Mouse (Mus musculus): Measurements from ENCODE around the gene Ccdc137. TPM values are rescaled to one million over a fixed set of nuclear protein-coding genes. Genes with fewer than 3 reads are reported as not detected.
A peak's percentile ranks its signal among the peaks of the same experiment; 100 is the strongest.

The Ccdc137 gene
- total and polyA plus RNA-seq, 2 experiments from 2014 or later = 17.0 to 18.2 TPM

- H3K27ac ChIP-seq (ENCODE audit: low read depth, low read length) = no peak overlapping the region
- WGBS = 60% methylated on average over 6 of the region's 6 CpGs
- H3K4me2 ChIP-seq (ENCODE audit: low read depth, low read length, poor library complexity, severe bottlenecking) = no peak overlapping the region
- no peak for TF ChIP-seq CTCF (IDR thresholded peaks at IDR 0.05)
- no peak overlapping the region for H3K4me3 ChIP-seq (ENCODE audit: low read depth, low read length)
- H3K4me1 ChIP-seq (ENCODE audit: insufficient read depth, low read length) = no peaks in the 10 kb centered on the region
- ATAC-seq (ENCODE audit: low FRiP score) (no peak), DNase-seq (ENCODE audit: low spot score) (peak; percentile 68)
- no peaks in the 10 kb centered on the region for H3K27me3 ChIP-seq (ENCODE audit: insufficient read depth, low read length)
- H3K9ac ChIP-seq (replicated peaks; ENCODE audit: low read length, poor library complexity, severe bottlenecking) = no peak overlapping the region
- H3K36me3 ChIP-seq (ENCODE audit: insufficient read depth, low read length) = no peaks in the 10 kb centered on the region
- no peaks in the 10 kb centered on the region for H3K9me3 ChIP-seq (ENCODE audit: low read length)
These were observed 55.0 kb downstream of the Ccdc137 start for GRCm38 (mm10) chr11:120512790-120513453.

Other genes starting within 250 kb of the Ccdc137 start
- 39.9 and 49.8 TPM in 2 replicates for gene Bahcc1, start 225.2 kb upstream of the Ccdc137 start, total RNA-seq (2014; rRNA removed)
- gene Bahcc1, start 225.2 kb upstream of the Ccdc137 start, polyA plus RNA-seq (2015; fragmentation: Nextera tagmentation; extraction: Ambion mirVana) = 5.9 and 9.5 TPM in 2 replicates
- 2,534 and 2,842 TPM in 2 replicates for gene Actg1, start 109.6 kb upstream of the Ccdc137 start, total RNA-seq (2014; rRNA removed)
- 3,992 and 4,056 TPM in 2 replicates for gene Actg1, start 109.6 kb upstream of the Ccdc137 start, polyA plus RNA-seq (2015; fragmentation: Nextera tagmentation; extraction: Ambion mirVana)
- gene Fscn2, start 96.6 kb upstream of the Ccdc137 start, total RNA-seq (2014; rRNA removed) = 0.71 TPM in 1 of 2 replicates, not detected in the other
- gene Fscn2, start 96.6 kb upstream of the Ccdc137 start, polyA plus RNA-seq (2015; fragmentation: Nextera tagmentation; extraction: Ambion mirVana) = 0.71 and 1.5 TPM in 2 replicates
- gene Faap100, start 79.4 kb upstream of the Ccdc137 start, total RNA-seq (2014; rRNA removed) = 165 and 180 TPM in 2 replicates
- 109 and 114 TPM in 2 replicates for gene Faap100, start 79.4 kb upstream of the Ccdc137 start, polyA plus RNA-seq (2015; fragmentation: Nextera tagmentation; extraction: Ambion mirVana)
- 64.4 and 66.0 TPM in 2 replicates for gene Nploc4, start 20.4 kb upstream of the Ccdc137 start, total RNA-seq (2014; rRNA removed)
- 26.0 and 27.1 TPM in 2 replicates for gene Nploc4, start 20.4 kb upstream of the Ccdc137 start, polyA plus RNA-seq (2015; fragmentation: Nextera tagmentation; extraction: Ambion mirVana)
- gene Tspan10, start 15.5 kb upstream of the Ccdc137 start, total RNA-seq (2014; rRNA removed) = 0.11 TPM in 1 of 2 replicates, not detected in the other
- not detected in 2 replicates for gene Tspan10, start 15.5 kb upstream of the Ccdc137 start, polyA plus RNA-seq (2015; fragmentation: Nextera tagmentation; extraction: Ambion mirVana)
- not detected in 2 replicates for gene Pde6g, start 4.6 kb upstream of the Ccdc137 start, total RNA-seq (2014; rRNA removed)
- gene Pde6g, start 4.6 kb upstream of the Ccdc137 start, polyA plus RNA-seq (2015; fragmentation: Nextera tagmentation; extraction: Ambion mirVana) = 0.37 TPM in 1 of 2 replicates, not detected in the other
- gene Oxld1, start within 50 bp of the Ccdc137 start, total RNA-seq (2014; rRNA removed) = 7.9 and 9.7 TPM in 2 replicates
- gene Oxld1, start within 50 bp of the Ccdc137 start, polyA plus RNA-seq (2015; fragmentation: Nextera tagmentation; extraction: Ambion mirVana) = 11.4 and 11.5 TPM in 2 replicates
- gene Arl16, start 9.5 kb downstream of the Ccdc137 start, total RNA-seq (2014; rRNA removed) = 62.8 and 72.6 TPM in 2 replicates
- gene Arl16, start 9.5 kb downstream of the Ccdc137 start, polyA plus RNA-seq (2015; fragmentation: Nextera tagmentation; extraction: Ambion mirVana) = 65.7 and 73.0 TPM in 2 replicates
- 39.2 and 42.7 TPM in 2 replicates for gene Mrpl12, start 26.5 kb downstream of the Ccdc137 start, total RNA-seq (2014; rRNA removed)
- 147 TPM in 2 replicates for gene Mrpl12, start 26.5 kb downstream of the Ccdc137 start, polyA plus RNA-seq (2015; fragmentation: Nextera tagmentation; extraction: Ambion mirVana)
- 28.4 and 30.1 TPM in 2 replicates for gene Slc25a10, start 33.7 kb downstream of the Ccdc137 start, total RNA-seq (2014; rRNA removed)
- 19.8 and 21.4 TPM in 2 replicates for gene Slc25a10, start 33.7 kb downstream of the Ccdc137 start, polyA plus RNA-seq (2015; fragmentation: Nextera tagmentation; extraction: Ambion mirVana)
- gene Gcgr, start 72.6 kb downstream of the Ccdc137 start, total RNA-seq (2014; rRNA removed) = 0.60 TPM in 1 of 2 replicates, not detected in the other
- 0.17 and 0.21 TPM in 2 replicates for gene Gcgr, start 72.6 kb downstream of the Ccdc137 start, polyA plus RNA-seq (2015; fragmentation: Nextera tagmentation; extraction: Ambion mirVana)
- gene Mcrip1, start 91.6 kb downstream of the Ccdc137 start, total RNA-seq (2014; rRNA removed) = 132 and 138 TPM in 2 replicates
- gene Mcrip1, start 91.6 kb downstream of the Ccdc137 start, polyA plus RNA-seq (2015; fragmentation: Nextera tagmentation; extraction: Ambion mirVana) = 243 and 270 TPM in 2 replicates
- gene Ppp1r27, start 93.0 kb downstream of the Ccdc137 start, total RNA-seq (2014; rRNA removed) = not detected in 2 replicates
- not detected in 2 replicates for gene Ppp1r27, start 93.0 kb downstream of the Ccdc137 start, polyA plus RNA-seq (2015; fragmentation: Nextera tagmentation; extraction: Ambion mirVana)
- 161 and 165 TPM in 2 replicates for gene P4hb, start 115.1 kb downstream of the Ccdc137 start, total RNA-seq (2014; rRNA removed)
- gene P4hb, start 115.1 kb downstream of the Ccdc137 start, polyA plus RNA-seq (2015; fragmentation: Nextera tagmentation; extraction: Ambion mirVana) = 191 and 209 TPM in 2 replicates
- gene Arhgdia, start 123.5 kb downstream of the Ccdc137 start, total RNA-seq (2014; rRNA removed) = 233 and 286 TPM in 2 replicates
- 390 and 417 TPM in 2 replicates for gene Arhgdia, start 123.5 kb downstream of the Ccdc137 start, polyA plus RNA-seq (2015; fragmentation: Nextera tagmentation; extraction: Ambion mirVana)
- gene Alyref, start 140.2 kb downstream of the Ccdc137 start, total RNA-seq (2014; rRNA removed) = 70.8 and 86.9 TPM in 2 replicates
- gene Alyref, start 140.2 kb downstream of the Ccdc137 start, polyA plus RNA-seq (2015; fragmentation: Nextera tagmentation; extraction: Ambion mirVana) = 130 and 145 TPM in 2 replicates
- gene Anapc11, start 140.3 kb downstream of the Ccdc137 start, total RNA-seq (2014; rRNA removed) = 41.1 and 58.4 TPM in 2 replicates
- 193 and 203 TPM in 2 replicates for gene Anapc11, start 140.3 kb downstream of the Ccdc137 start, polyA plus RNA-seq (2015; fragmentation: Nextera tagmentation; extraction: Ambion mirVana)
- not detected in 2 replicates for gene Npb, start 150.4 kb downstream of the Ccdc137 start, total RNA-seq (2014; rRNA removed)
- gene Npb, start 150.4 kb downstream of the Ccdc137 start, polyA plus RNA-seq (2015; fragmentation: Nextera tagmentation; extraction: Ambion mirVana) = 1.3 TPM in 2 replicates
- 130 and 137 TPM in 2 replicates for gene Pcyt2, start 159.8 kb downstream of the Ccdc137 start, total RNA-seq (2014; rRNA removed)
- gene Pcyt2, start 159.8 kb downstream of the Ccdc137 start, polyA plus RNA-seq (2015; fragmentation: Nextera tagmentation; extraction: Ambion mirVana) = 129 and 143 TPM in 2 replicates
- 31.3 and 39.7 TPM in 2 replicates for gene Sirt7, start 167.1 kb downstream of the Ccdc137 start, total RNA-seq (2014; rRNA removed)
- gene Sirt7, start 167.1 kb downstream of the Ccdc137 start, polyA plus RNA-seq (2015; fragmentation: Nextera tagmentation; extraction: Ambion mirVana) = 34.7 and 36.0 TPM in 2 replicates
- 42.1 and 46.5 TPM in 2 replicates for gene Mafg, start 175.5 kb downstream of the Ccdc137 start, total RNA-seq (2014; rRNA removed)
- gene Mafg, start 175.5 kb downstream of the Ccdc137 start, polyA plus RNA-seq (2015; fragmentation: Nextera tagmentation; extraction: Ambion mirVana) = 40.8 and 41.7 TPM in 2 replicates
- gene Pycr1, start 185.7 kb downstream of the Ccdc137 start, total RNA-seq (2014; rRNA removed) = 8.6 and 10.8 TPM in 2 replicates
- gene Pycr1, start 185.7 kb downstream of the Ccdc137 start, polyA plus RNA-seq (2015; fragmentation: Nextera tagmentation; extraction: Ambion mirVana) = 10.4 and 11.7 TPM in 2 replicates
- gene Myadml2, start 190.0 kb downstream of the Ccdc137 start, total RNA-seq (2014; rRNA removed) = 1.5 and 1.6 TPM in 2 replicates
- gene Myadml2, start 190.0 kb downstream of the Ccdc137 start, polyA plus RNA-seq (2015; fragmentation: Nextera tagmentation; extraction: Ambion mirVana) = 1.4 and 1.7 TPM in 2 replicates
- gene Notum, start 203.1 kb downstream of the Ccdc137 start, total RNA-seq (2014; rRNA removed) = 5.5 and 10.5 TPM in 2 replicates
- gene Notum, start 203.1 kb downstream of the Ccdc137 start, polyA plus RNA-seq (2015; fragmentation: Nextera tagmentation; extraction: Ambion mirVana) = 3.1 and 3.6 TPM in 2 replicates
- 106 and 113 TPM in 2 replicates for gene Aspscr1, start 214.9 kb downstream of the Ccdc137 start, total RNA-seq (2014; rRNA removed)
- 143 and 153 TPM in 2 replicates for gene Aspscr1, start 214.9 kb downstream of the Ccdc137 start, polyA plus RNA-seq (2015; fragmentation: Nextera tagmentation; extraction: Ambion mirVana)